Mouse (Mus musculus): ENCODE results near the gene Faiml. TPM values are rescaled to one million over a fixed set of nuclear protein-coding genes. Genes with fewer than 3 reads are reported as not detected.

The Faiml gene
- polyA plus RNA-seq (2012), result 0.18 TPM in 1 of 2 replicates, not detected in the other

GRCm38 (mm10) chr9:99237139-99237538 lies at the start of gene Faiml:
Faiml (minus strand) TSS chr9:99237239.

GRCm38 (mm10) chr9:99243190-99243894 lies 6.3 kb upstream of the Faiml start, which contains the start of gene Cep70:
Cep70 (plus strand) TSS chr9:99243367.

Other genes starting within 250 kb of the Faiml start
- gene Gm1123, start 201.5 kb downstream of the Faiml start, polyA plus RNA-seq (2012), result not detected in 2 replicates
- 1.0 and 1.2 TPM in 2 replicates for gene Pik3cb, start 96.6 kb downstream of the Faiml start, polyA plus RNA-seq (2012)
- 1.3 and 2.9 TPM in 2 replicates for gene Cep70, start 6.1 kb upstream of the Faiml start, polyA plus RNA-seq (2012)
- 0.02 and 0.03 TPM in 2 replicates for gene Esyt3, start 121.3 kb upstream of the Faiml start, polyA plus RNA-seq (2012)
- 0.92 and 1.4 TPM in 2 replicates for gene Mras, start 200.1 kb upstream of the Faiml start, polyA plus RNA-seq (2012)
- not detected in 2 replicates for gene Nme9, start 214.2 kb upstream of the Faiml start, polyA plus RNA-seq (2012)

All from megakaryocyte-erythroid progenitor cell, adult 5 weeks (primary cell).